8 mouse cellular contexts compared by ENCODE assay signal in the genomic region with DNA sequence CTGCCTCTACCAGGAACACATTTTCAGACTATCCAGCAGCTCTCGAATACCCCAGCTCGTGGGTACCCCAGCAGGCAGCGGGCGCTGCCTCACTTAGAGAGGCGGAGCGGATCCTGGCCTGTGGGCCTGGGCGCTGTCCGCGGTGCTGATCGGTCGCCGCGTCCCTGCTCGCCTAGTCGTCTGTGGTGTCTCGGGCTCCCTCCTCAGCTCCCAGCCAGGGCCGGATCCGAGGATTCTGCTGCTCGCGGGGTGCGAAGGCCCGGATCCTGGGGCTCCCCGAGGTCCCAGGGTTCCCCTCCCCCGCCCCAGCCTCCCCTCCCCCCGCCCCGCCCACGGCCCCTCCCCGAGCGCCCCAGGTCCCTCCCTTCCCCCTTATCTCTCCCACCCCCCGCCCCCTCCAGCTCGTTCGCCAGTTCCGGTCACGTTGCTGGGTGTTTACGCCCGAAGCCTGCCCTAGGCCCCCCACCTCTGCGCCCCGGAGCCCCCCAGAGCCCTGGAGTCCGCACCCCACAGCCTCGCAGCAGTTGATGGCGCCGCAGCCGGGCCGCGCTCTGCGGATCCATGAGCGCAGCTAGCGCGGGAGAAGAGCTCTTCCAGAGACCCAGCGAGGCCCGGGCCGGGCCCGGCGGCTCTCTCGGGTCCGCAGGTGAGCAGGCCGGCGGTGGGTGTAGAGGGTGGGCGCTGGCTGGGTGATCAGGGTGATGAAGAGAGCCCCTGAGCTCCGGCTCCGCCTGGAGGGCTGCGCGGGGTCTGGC. TPM values are rescaled to one million over a fixed set of nuclear protein-coding genes. Genes with fewer than 3 reads are reported as not detected.
DNase-seq lines count a peak whose midpoint lies in the region; ATAC-seq and TF ChIP-seq lines count a peak whose summit lies in the region.

A gene (plus strand): TSS at position 405 of the 755 bp plus-strand sequence.

- DNase-seq in CH12.LX (ENCODE audit: extremely low read depth), result peak; percentile 49
- DNase-seq in c-Kit-positive CD71-negative TER-119-negative erythroid progenitor cells, embryonic 14.5 days (ENCODE audit: low read depth), result peak; percentile 62
- peak; percentile 87 for DNase-seq in forebrain, embryonic 10.5 days (ENCODE audit: extremely low spot score, low spot score)
- peak; percentile 94 for DNase-seq in kidney, postnatal 10 days
- DNase-seq in telencephalon, adult 2 months (ENCODE audit: low read depth, low spot score), result peak; percentile 23

- no peak within 1 kb of the TSS for H3K4me3 ChIP-seq in CH12.LX (replicated peaks in 1 of 3; ENCODE audit: low read depth in 2 of 3, low read length in 2 of 3, poor library complexity in 1 of 3)
- H3K4me3 ChIP-seq in forebrain, embryonic 10.5 days, result peak within 1 kb of the TSS; percentile 58
- H3K4me3 ChIP-seq in heart, embryonic 14.5 days (ENCODE audit: control insufficient read depth in 1 of 2, insufficient read depth in 1 of 2, low read depth in 1 of 2, low read length in 2 of 2), result peak within 1 kb of the TSS in 1 of 2 experiments; percentile 30; a peak in 2 of 4 replicates
- H3K4me3 ChIP-seq in liver, embryonic 15.5 days (replicated peaks), result peak within 1 kb of the TSS; percentile 87
- H3K4me3 ChIP-seq in neural tube, embryonic 12.5 days, result peak within 1 kb of the TSS; percentile 53

- H3K79me2 ChIP-seq in CH12.LX (replicated peaks; ENCODE audit: control insufficient read depth, extremely low read depth, insufficient read depth, poor library complexity, severe bottlenecking), result no peaks in the 10 kb centered on the region

- TF ChIP-seq CTCF in CH12.LX (conservative IDR thresholded peaks at IDR 0.05 in 1 of 2, IDR thresholded peaks at IDR 0.05 in 1 of 2; ENCODE audit: low read depth in 2 of 2, low read length in 2 of 2), result no peak

- ATAC-seq in heart, embryonic 14.5 days (ENCODE audit: insufficient number of reproducible peaks, insufficient read depth, low FRiP score, low read depth), result peak; percentile 52; the same call in 1 of the 2 replicates
- ATAC-seq in liver, embryonic 15.5 days (ENCODE audit: insufficient read depth), result peak; percentile 64
- ATAC-seq in neural tube, embryonic 12.5 days (ENCODE audit: low FRiP score, low read depth), result peak; percentile 71

- no peak for TF ChIP-seq EP300 in CH12.LX (IDR thresholded peaks at IDR 0.05; ENCODE audit: low read length)

- peaks cover 86% of the 10 kb centered on the region for H3K27me3 ChIP-seq in CH12.LX (replicated peaks)
- peaks cover 52% of the 10 kb centered on the region for H3K27me3 ChIP-seq in forebrain, embryonic 10.5 days (ENCODE audit: poor library complexity, severe bottlenecking)
- H3K27me3 ChIP-seq in heart, embryonic 14.5 days (ENCODE audit: control insufficient read depth, insufficient read depth, low read length), result peaks cover 37% of the 10 kb centered on the region
- H3K27me3 ChIP-seq in liver, embryonic 15.5 days, result peaks cover 63% of the 10 kb centered on the region
- peaks cover 27% of the 10 kb centered on the region for H3K27me3 ChIP-seq in neural tube, embryonic 12.5 days (replicated peaks)

- H3K9me3 ChIP-seq in CH12.LX (replicated peaks; ENCODE audit: low read length), result peaks cover 4% of the 10 kb centered on the region
- H3K9me3 ChIP-seq in forebrain, embryonic 10.5 days, result no peaks in the 10 kb centered on the region
- H3K9me3 ChIP-seq in heart, embryonic 14.5 days (ENCODE audit: control insufficient read depth, low read length), result no peaks in the 10 kb centered on the region
- H3K9me3 ChIP-seq in liver, embryonic 15.5 days (replicated peaks), result no peaks in the 10 kb centered on the region
- H3K9me3 ChIP-seq in neural tube, embryonic 12.5 days, result no peaks in the 10 kb centered on the region

- no peak for TF ChIP-seq RAD21 in CH12.LX (IDR thresholded peaks at IDR 0.05; ENCODE audit: low read depth, low read length)

- no peaks in the 10 kb centered on the region for H3K36me3 ChIP-seq in CH12.LX (replicated peaks in 1 of 2; ENCODE audit: control insufficient read depth in 1 of 2, insufficient read depth in 1 of 2, low read length in 1 of 2)
- H3K36me3 ChIP-seq in forebrain, embryonic 10.5 days (replicated peaks), result no peaks in the 10 kb centered on the region
- H3K36me3 ChIP-seq in heart, embryonic 14.5 days (ENCODE audit: control insufficient read depth, insufficient read depth, low read length), result no peaks in the 10 kb centered on the region
- H3K36me3 ChIP-seq in liver, embryonic 15.5 days (replicated peaks), result peaks cover 18% of the 10 kb centered on the region
- H3K36me3 ChIP-seq in neural tube, embryonic 12.5 days, result no peaks in the 10 kb centered on the region

- H3K4me1 ChIP-seq in CH12.LX (ENCODE audit: control insufficient read depth in 1 of 2, insufficient read depth in 2 of 2), result no peaks in the 10 kb centered on the region
- peaks cover 13% of the 10 kb centered on the region for H3K4me1 ChIP-seq in forebrain, embryonic 10.5 days
- peaks cover 2 to 5% of the 10 kb centered on the region in 2 experiments; a peak in 2 of 4 replicates for H3K4me1 ChIP-seq in heart, embryonic 14.5 days (ENCODE audit: control insufficient read depth in 2 of 2, insufficient read depth in 2 of 2, low read length in 2 of 2)
- peaks cover 50% of the 10 kb centered on the region for H3K4me1 ChIP-seq in liver, embryonic 15.5 days (replicated peaks)
- peaks cover 8% of the 10 kb centered on the region; the same call in 1 of the 2 replicates for H3K4me1 ChIP-seq in neural tube, embryonic 12.5 days

- peak within 1 kb of the TSS; percentile 77 for H3K4me2 ChIP-seq in CH12.LX (ENCODE audit: insufficient read depth, low read depth, poor library complexity, severe bottlenecking)
- H3K4me2 ChIP-seq in heart, embryonic 14.5 days (ENCODE audit: low read length), result peak within 1 kb of the TSS; percentile 54
- peak within 1 kb of the TSS; percentile 84 for H3K4me2 ChIP-seq in liver, embryonic 15.5 days
- peak within 1 kb of the TSS; percentile 76 for H3K4me2 ChIP-seq in neural tube, embryonic 12.5 days (replicated peaks)

- in situ Hi-C loops in CH12.LX (cut with MboI; ENCODE audit: low pct_ligation_motif_present, low pct_unique_long_range_greater_than_20kb, low sequenced_read_pairs), result no loop called here

- TF ChIP-seq POLR2A in CH12.LX (IDR thresholded peaks at IDR 0.05; ENCODE audit: low read depth, low read length), result no peak

- dilution Hi-C loops in CH12.LX (cut with MboI; ENCODE audit: extremely low pct_ligation_motif_present, extremely low pct_unique_long_range_greater_than_20kb, low sequenced_read_pairs), result no loop called here

- no peak within 1 kb of the TSS for H3K27ac ChIP-seq in CH12.LX (ENCODE audit: insufficient read depth, low read depth)
- peak within 1 kb of the TSS; percentile 70 for H3K27ac ChIP-seq in forebrain, embryonic 10.5 days
- no peak within 1 kb of the TSS for H3K27ac ChIP-seq in heart, embryonic 14.5 days (replicated peaks in 1 of 2; ENCODE audit: control insufficient read depth in 1 of 2, insufficient read depth in 1 of 2, low read depth in 2 of 2, low read length in 2 of 2)
- peak within 1 kb of the TSS; percentile 95 for H3K27ac ChIP-seq in liver, embryonic 15.5 days (replicated peaks)
- no peak within 1 kb of the TSS for H3K27ac ChIP-seq in neural tube, embryonic 12.5 days

- WGBS in forebrain, embryonic 10.5 days, result under 1% methylated on average over 56 of the region's 63 CpGs
- WGBS in heart, embryonic 14.5 days, result under 1% methylated on average over 51 of the region's 63 CpGs
- WGBS in liver, embryonic 15.5 days (ENCODE audit: insufficient replicate concordance), result 2% methylated on average over 60 of the region's 63 CpGs
- under 1% methylated on average over 50 of the region's 63 CpGs for WGBS in neural tube, embryonic 12.5 days

- H3K9ac ChIP-seq in CH12.LX (ENCODE audit: insufficient read depth, low read depth), result no peak within 1 kb of the TSS
- H3K9ac ChIP-seq in heart, embryonic 14.5 days (ENCODE audit: low read length), result no peak within 1 kb of the TSS
- peak within 1 kb of the TSS; percentile 90 for H3K9ac ChIP-seq in liver, embryonic 15.5 days
- peak within 1 kb of the TSS; percentile 60 for H3K9ac ChIP-seq in neural tube, embryonic 12.5 days

TF ChIP-seq in CH12.LX, 34 proteins besides CTCF, POLR2A, EP300 and RAD21:
- TF ChIP-seq MXI1 (IDR thresholded peaks at IDR 0.05; ENCODE audit: low read depth, low read length), result 0 out of 2 replicates have a peak, but pooled peaks have one; percentile 36
- TF ChIP-seq ZNF384 (IDR thresholded peaks at IDR 0.05; ENCODE audit: low read depth, low read length), result no peak
- TF ChIP-seq UBTF (IDR thresholded peaks at IDR 0.05; ENCODE audit: low read depth, low read length), result 0 out of 2 replicates have a peak, but pooled peaks have one; percentile 48
- TF ChIP-seq SIN3A (IDR thresholded peaks at IDR 0.05; ENCODE audit: low read length), result peak; percentile 80
TF ChIP-seq in CH12.LX: peak in this region for 3.

RNA-seq across cellular contexts. Expression of the gene that starts here (rescaled TPM):
- total RNA-seq in CH12.LX (2012; rRNA removed) (not detected in 2 replicates), CH12.LX (2014; rRNA removed) (not detected in 2 replicates)
- not detected in 2 replicates for polyA plus RNA-seq in CH12.LX (2012; ENCODE audit: insufficient read length, low read depth)
- polyA plus RNA-seq in forebrain, embryonic 10.5 days (2016; fragmentation: Nextera tagmentation; extraction: Ambion mirVana), result 0.41 and 0.72 TPM in 2 replicates
- 0.32 and 0.67 TPM in 2 replicates for polyA plus RNA-seq in heart, embryonic 14.5 days (2014; fragmentation: Nextera tagmentation; extraction: Ambion mirVana)
- 13.7 and 17.7 TPM in 2 replicates for polyA plus RNA-seq in liver, embryonic 15.5 days (2015; fragmentation: Nextera tagmentation; extraction: Ambion mirVana)
- 2.1 and 2.2 TPM in 2 replicates for polyA plus RNA-seq in neural tube, embryonic 12.5 days (2016; fragmentation: Nextera tagmentation; extraction: Ambion mirVana)

Comparison
In these comparisons a context has a peak if more than half of its experiments do, and no peak if none do; other contexts are left out.
1. Peak in DNase-seq and H3K4me2 ChIP-seq in CH12.LX; RNA of the gene not detected or under 1 TPM.
2. Peak in DNase-seq, H3K4me3 ChIP-seq and H3K27ac ChIP-seq in forebrain, embryonic 10.5 days; RNA of the gene not detected or under 1 TPM.
3. Peak in ATAC-seq and H3K4me2 ChIP-seq in heart, embryonic 14.5 days; RNA of the gene not detected or under 1 TPM.
4. DNase-seq: peak in every context shown above with its lines; median percentile 94 in kidney, postnatal 10 days; 87 in forebrain, embryonic 10.5 days; 62 in c-Kit-positive CD71-negative TER-119-negative erythroid progenitor cells, embryonic 14.5 days; 49 in CH12.LX; 23 in telencephalon, adult 2 months.
5. H3K4me3 ChIP-seq: peak in liver, embryonic 15.5 days (single experiment) and neural tube, embryonic 12.5 days (single experiment); none in CH12.LX (0 of 3).
6. H3K9ac ChIP-seq: peak in liver, embryonic 15.5 days (single experiment) and neural tube, embryonic 12.5 days (single experiment); none in CH12.LX (single experiment) and heart, embryonic 14.5 days (single experiment).
7. Peak in every context shown above with its lines, with median percentiles within 50 percentile points of each other: H3K4me2 ChIP-seq and ATAC-seq.